Mouse (Mus musculus): Measurements from ENCODE around the gene Scai. TPM values are rescaled to one million over a fixed set of nuclear protein-coding genes. Genes with fewer than 3 reads are reported as not detected.

Gene Scai
- polyA plus RNA-seq, 1 experiment from 2014 or later = 4.7 TPM

DNA sequence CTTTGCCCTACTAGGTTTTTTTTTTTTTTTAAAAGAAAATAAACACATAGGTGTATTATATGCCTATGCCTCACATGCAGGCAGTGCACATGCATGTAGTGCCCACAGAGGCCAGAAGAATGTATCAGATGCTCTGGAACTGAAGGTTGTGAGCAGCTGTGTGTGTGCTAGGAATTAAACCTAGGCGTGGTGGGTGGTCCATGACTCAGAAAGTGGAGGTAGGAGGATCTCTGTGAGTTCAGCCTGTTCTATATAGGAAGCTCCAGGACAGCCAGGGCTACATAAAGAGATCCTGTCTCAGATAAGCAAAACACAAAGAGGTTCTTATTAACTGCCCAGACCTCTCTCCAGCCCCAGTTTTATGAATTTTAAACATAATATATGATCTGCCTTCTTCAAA is 121.4 kb downstream of the Scai start:
- Histone ChIP-seq H3K27me3 (replicated peaks; ENCODE audit: control insufficient read depth, insufficient read depth, low read length) (no peaks in the 10 kb centered on the region), H3K4me1 (replicated peaks; ENCODE audit: control insufficient read depth, insufficient read depth, low read length) (no peaks in the 10 kb centered on the region; the same call in 1 of the 2 replicates), H3K9me3 (ENCODE audit: control insufficient read depth, low read length) (no peaks in the 10 kb centered on the region), H3K27ac (ENCODE audit: low read depth, low read length) (no peak overlapping the region), H3K4me2 (no peak overlapping the region), H3K9ac (ENCODE audit: low read depth, low read length) (no peak overlapping the region), H3K4me3 (ENCODE audit: low read depth, low read length) (no peak overlapping the region), H3K36me3 (ENCODE audit: control insufficient read depth, insufficient read depth, low read length) (no peaks in the 10 kb centered on the region)
- ATAC-seq (replicated peaks; ENCODE audit: low FRiP score) = no peak
- 67% methylated on average over 1 of the region's 1 CpGs for WGBS
- no peak for DNase-seq (ENCODE audit: low spot score)

DNA sequence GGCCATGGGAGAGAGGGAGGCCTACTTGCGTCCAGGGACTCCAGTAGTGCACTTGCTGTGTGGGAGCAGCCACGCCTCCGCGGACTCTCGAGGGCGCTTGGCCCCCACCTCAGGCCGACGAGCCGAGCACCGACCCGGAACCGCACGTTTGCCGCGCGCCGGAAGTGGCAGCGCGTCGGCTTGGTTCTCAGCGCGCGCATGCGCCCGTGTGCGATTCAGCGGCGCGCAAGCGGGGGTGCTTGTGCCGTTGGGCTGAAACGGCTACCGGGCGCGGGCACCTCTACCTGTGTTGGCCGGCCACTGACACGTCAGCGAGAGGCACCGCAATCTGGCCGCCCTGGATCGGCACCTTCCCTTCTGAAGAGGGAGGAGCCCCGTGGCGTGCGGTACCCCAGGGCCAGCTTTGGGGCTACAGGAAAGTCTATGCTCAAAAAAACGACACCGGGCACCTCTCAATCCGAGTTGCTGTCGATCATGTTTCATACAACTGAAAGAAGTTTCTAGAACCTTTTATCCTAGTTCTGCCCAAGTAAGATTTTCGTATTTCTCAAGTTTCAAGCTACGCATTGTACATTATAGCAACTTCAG is 125.0 kb downstream of the Scai start, which contains the start of gene Golga1:
Gene Golga1 (minus strand): TSS at position 142 of the 588 bp plus-strand sequence.
- Histone ChIP-seq H3K9ac (ENCODE audit: low read depth, low read length) (peak within 1 kb of the TSS; percentile 91), H3K9me3 (ENCODE audit: control insufficient read depth, low read length) (no peaks in the 10 kb centered on the region), H3K4me1 (replicated peaks; ENCODE audit: control insufficient read depth, insufficient read depth, low read length) (no peaks in the 10 kb centered on the region; the same call in 1 of the 2 replicates), H3K4me2 (peak within 1 kb of the TSS; percentile 81), H3K4me3 (ENCODE audit: low read depth, low read length) (peak within 1 kb of the TSS; percentile 78), H3K27ac (ENCODE audit: low read depth, low read length) (peak within 1 kb of the TSS; percentile 82), H3K27me3 (replicated peaks; ENCODE audit: control insufficient read depth, insufficient read depth, low read length) (no peaks in the 10 kb centered on the region), H3K36me3 (ENCODE audit: control insufficient read depth, insufficient read depth, low read length) (no peaks in the 10 kb centered on the region)
- ATAC-seq (replicated peaks; ENCODE audit: low FRiP score) (peak; percentile 95), DNase-seq (ENCODE audit: low spot score) (peak; percentile 88)
- WGBS = under 1% methylated on average over 50 of the region's 50 CpGs

- H3K4me2 ChIP-seq = peak overlapping the region; percentile 81
- peak overlapping the region; percentile 91 for H3K9ac ChIP-seq (ENCODE audit: low read depth, low read length)
- DNase-seq (ENCODE audit: low spot score) (no peak), ATAC-seq (replicated peaks; ENCODE audit: low FRiP score) (peak; percentile 83)
- peak overlapping the region; percentile 78 for H3K4me3 ChIP-seq (ENCODE audit: low read depth, low read length)
- WGBS = 4% methylated on average over 25 of the region's 25 CpGs
- H3K27ac ChIP-seq (ENCODE audit: low read depth, low read length) = peak overlapping the region; percentile 70
- H3K4me1 ChIP-seq (replicated peaks; ENCODE audit: control insufficient read depth, insufficient read depth, low read length) = no peaks in the 10 kb centered on the region; the same call in 1 of the 2 replicates
- H3K27me3 ChIP-seq (replicated peaks; ENCODE audit: control insufficient read depth, insufficient read depth, low read length) = no peaks in the 10 kb centered on the region
- peaks cover 3% of the 10 kb centered on the region; the same call in 1 of the 2 replicates for H3K36me3 ChIP-seq (ENCODE audit: control insufficient read depth, insufficient read depth, low read length)
- H3K9me3 ChIP-seq (ENCODE audit: control insufficient read depth, low read length) = no peaks in the 10 kb centered on the region
Measured at GRCm38 (mm10) chr2:39064687-39065399, 125.7 kb downstream of the Scai start.

DNA sequence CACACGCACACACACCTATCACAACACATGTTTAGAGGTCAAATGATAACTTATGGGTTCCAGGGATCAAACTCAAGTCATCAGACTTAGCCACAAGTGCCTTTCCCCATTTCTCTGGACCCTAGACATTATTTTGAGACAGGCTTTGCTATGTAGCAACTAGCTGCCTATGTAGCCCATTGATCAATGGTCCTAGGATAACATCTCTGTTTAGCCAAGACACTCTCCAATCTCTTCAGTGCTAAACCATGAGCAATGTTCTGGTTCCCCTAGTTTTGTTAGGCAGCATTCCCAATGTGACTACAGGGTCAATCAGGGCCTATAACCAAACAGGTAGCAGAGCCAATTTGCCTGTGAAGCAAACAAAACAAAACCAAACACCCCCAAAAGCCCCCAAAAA is 142.0 kb downstream of the Scai start:
- Histone ChIP-seq H3K9me3 (ENCODE audit: control insufficient read depth, low read length) (no peaks in the 10 kb centered on the region), H3K27me3 (replicated peaks; ENCODE audit: control insufficient read depth, insufficient read depth, low read length) (no peaks in the 10 kb centered on the region), H3K36me3 (ENCODE audit: control insufficient read depth, insufficient read depth, low read length) (peaks cover 17% of the 10 kb centered on the region), H3K4me3 (ENCODE audit: low read depth, low read length) (no peak overlapping the region), H3K27ac (ENCODE audit: low read depth, low read length) (no peak overlapping the region), H3K4me2 (no peak overlapping the region), H3K9ac (ENCODE audit: low read depth, low read length) (no peak overlapping the region), H3K4me1 (replicated peaks; ENCODE audit: control insufficient read depth, insufficient read depth, low read length) (no peaks in the 10 kb centered on the region)
- DNase-seq (ENCODE audit: low spot score) = no peak
- ATAC-seq (replicated peaks; ENCODE audit: low FRiP score) = no peak
- 89% methylated on average over 1 of the region's 1 CpGs for WGBS

DNA sequence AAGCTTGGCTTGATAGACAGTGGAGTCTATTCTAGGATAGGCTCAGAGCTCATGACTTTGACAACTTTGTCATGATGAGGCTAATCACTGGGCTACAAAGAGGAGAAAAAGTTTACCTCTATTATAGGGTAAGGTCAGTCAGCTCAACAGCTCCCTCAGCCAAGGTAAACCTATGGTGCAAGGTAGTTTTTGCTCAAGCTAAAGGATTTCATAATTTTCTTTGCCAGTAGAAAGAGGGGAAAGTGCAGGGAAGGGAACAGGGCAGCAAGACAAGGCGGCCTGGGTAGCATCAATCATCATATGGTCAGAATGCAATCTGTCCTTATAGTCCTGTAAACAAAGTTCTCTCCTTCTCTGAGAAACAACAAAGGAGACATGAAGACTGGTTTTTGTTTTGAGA is 150.3 kb downstream of the Scai start:
- H3K27ac ChIP-seq (ENCODE audit: low read depth, low read length) = no peak overlapping the region
- no peaks in the 10 kb centered on the region for H3K9me3 ChIP-seq (ENCODE audit: control insufficient read depth, low read length)
- no peaks in the 10 kb centered on the region for H3K27me3 ChIP-seq (replicated peaks; ENCODE audit: control insufficient read depth, insufficient read depth, low read length)
- no peak overlapping the region for H3K4me2 ChIP-seq
- no peak for DNase-seq (ENCODE audit: low spot score)
- H3K4me3 ChIP-seq (ENCODE audit: low read depth, low read length) = no peak overlapping the region
- H3K9ac ChIP-seq (ENCODE audit: low read depth, low read length) = no peak overlapping the region
- H3K4me1 ChIP-seq (replicated peaks; ENCODE audit: control insufficient read depth, insufficient read depth, low read length) = no peaks in the 10 kb centered on the region
- 95% methylated on average over 1 of the region's 1 CpGs for WGBS
- H3K36me3 ChIP-seq (ENCODE audit: control insufficient read depth, insufficient read depth, low read length) = peaks cover 19% of the 10 kb centered on the region
- no peak for ATAC-seq (replicated peaks; ENCODE audit: low FRiP score)

DNA sequence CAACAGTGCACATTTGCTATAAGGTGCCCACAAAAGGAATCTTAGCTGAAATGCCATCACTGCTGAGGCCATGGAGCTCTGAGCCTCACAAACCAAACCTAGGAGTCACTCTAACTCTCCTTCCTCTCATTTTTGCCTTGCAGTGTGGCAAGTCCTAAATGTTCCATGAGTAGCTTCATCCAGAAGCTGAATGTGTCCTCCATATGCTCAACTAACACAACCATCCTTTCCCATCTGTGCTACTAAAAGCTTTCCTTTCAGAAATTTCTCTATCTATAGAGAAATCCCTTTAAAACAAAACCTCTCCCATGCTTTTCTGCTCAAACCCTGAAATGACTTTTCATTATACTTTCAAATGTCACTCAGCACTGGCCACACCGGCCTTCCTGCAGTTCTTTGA is 158.9 kb downstream of the Scai start:
- Histone ChIP-seq H3K36me3 (ENCODE audit: control insufficient read depth, insufficient read depth, low read length) (peaks cover 35% of the 10 kb centered on the region), H3K4me2 (no peak overlapping the region), H3K4me1 (replicated peaks; ENCODE audit: control insufficient read depth, insufficient read depth, low read length) (no peaks in the 10 kb centered on the region), H3K27me3 (replicated peaks; ENCODE audit: control insufficient read depth, insufficient read depth, low read length) (no peaks in the 10 kb centered on the region), H3K9me3 (ENCODE audit: control insufficient read depth, low read length) (no peaks in the 10 kb centered on the region), H3K4me3 (ENCODE audit: low read depth, low read length) (no peak overlapping the region), H3K27ac (ENCODE audit: low read depth, low read length) (no peak overlapping the region), H3K9ac (ENCODE audit: low read depth, low read length) (no peak overlapping the region)
- DNase-seq (ENCODE audit: low spot score) (no peak), ATAC-seq (replicated peaks; ENCODE audit: low FRiP score) (no peak)
- 97% methylated on average over 1 of the region's 1 CpGs for WGBS

DNA sequence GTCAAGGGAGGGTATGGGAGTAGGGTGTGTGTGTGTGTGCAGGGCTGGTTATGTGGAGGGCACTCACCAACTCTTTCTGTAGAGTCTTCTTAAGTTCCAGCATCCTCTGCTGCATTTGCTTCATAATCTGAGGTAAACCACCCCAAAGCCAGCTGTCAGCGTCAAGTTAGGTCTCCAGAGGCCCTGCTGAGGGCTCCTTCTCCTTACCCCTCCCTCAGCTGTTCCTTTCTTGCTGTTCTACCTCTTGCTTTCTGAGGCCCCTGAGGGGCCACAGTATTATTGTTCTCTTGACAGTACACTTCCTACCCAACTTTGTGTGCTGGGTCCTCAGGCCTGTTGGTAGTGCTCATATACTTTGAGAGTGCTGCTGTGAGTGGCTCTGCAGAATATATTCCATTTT is 170.5 kb downstream of the Scai start:
- no peak for ATAC-seq (replicated peaks; ENCODE audit: low FRiP score)
- Histone ChIP-seq H3K4me3 (ENCODE audit: low read depth, low read length) (no peak overlapping the region), H3K9me3 (ENCODE audit: control insufficient read depth, low read length) (no peaks in the 10 kb centered on the region), H3K4me2 (no peak overlapping the region), H3K36me3 (ENCODE audit: control insufficient read depth, insufficient read depth, low read length) (peaks cover 35% of the 10 kb centered on the region), H3K4me1 (replicated peaks; ENCODE audit: control insufficient read depth, insufficient read depth, low read length) (no peaks in the 10 kb centered on the region), H3K27me3 (replicated peaks; ENCODE audit: control insufficient read depth, insufficient read depth, low read length) (no peaks in the 10 kb centered on the region), H3K27ac (ENCODE audit: low read depth, low read length) (no peak overlapping the region), H3K9ac (ENCODE audit: low read depth, low read length) (no peak overlapping the region)
- DNase-seq (ENCODE audit: low spot score) = no peak
- 87% methylated on average over 1 of the region's 1 CpGs for WGBS

GRCm38 (mm10) chr2:39016581-39016980 is 174.0 kb downstream of the Scai start:
- Histone ChIP-seq H3K4me1 (replicated peaks; ENCODE audit: control insufficient read depth, insufficient read depth, low read length) (no peaks in the 10 kb centered on the region), H3K4me3 (ENCODE audit: low read depth, low read length) (no peak overlapping the region), H3K9ac (ENCODE audit: low read depth, low read length) (no peak overlapping the region), H3K4me2 (no peak overlapping the region), H3K9me3 (ENCODE audit: control insufficient read depth, low read length) (no peaks in the 10 kb centered on the region), H3K27ac (ENCODE audit: low read depth, low read length) (no peak overlapping the region), H3K36me3 (ENCODE audit: control insufficient read depth, insufficient read depth, low read length) (peaks cover 30% of the 10 kb centered on the region), H3K27me3 (replicated peaks; ENCODE audit: control insufficient read depth, insufficient read depth, low read length) (no peaks in the 10 kb centered on the region)
- ATAC-seq (replicated peaks; ENCODE audit: low FRiP score) (no peak), DNase-seq (ENCODE audit: low spot score) (no peak)
- 78% methylated on average over 3 of the region's 3 CpGs for WGBS
